Mouse (Mus musculus) lung, embryonic 16.5 days (tissue): ENCODE measurements at regions not wholly inside any gene's neighbourhood (a gene's known extent, or its start where the extent isn't known, plus 50 kb on each side); places are given as distances from the start of the nearest gene placed in this dataset.

Source experiments
- ATAC-seq: fragments of 200-750 bp; cut with Nextera tagmentation; 2 replicates; pipeline ENCODE4 v1.8.0; 2017; ENCODE audit warnings: low read depth, mild to moderate bottlenecking, moderate library complexity
- H3K27ac ChIP-seq: fragments of 300-500 bp; sonication (generic); 2 replicates; pipeline ENCODE4 v1.5.1; 2014; ENCODE audit warnings: mild to moderate bottlenecking, control low read depth, low read length
- H3K27me3 ChIP-seq: fragments of 300-500 bp; sonication (generic); 2 replicates; pipeline ENCODE4 v1.6.1; 2014; ENCODE audit warnings: low read depth, low read length, mixed read lengths; ENCODE audit not compliant: control insufficient read depth, insufficient read depth
- H3K36me3 ChIP-seq: fragments of 300-500 bp; sonication (generic); 2 replicates; pipeline ENCODE4 v1.6.1; 2014; ENCODE audit warnings: low read length; ENCODE audit not compliant: control insufficient read depth, insufficient read depth
- H3K4me1 ChIP-seq: fragments of 300-500 bp; sonication (generic); replicated peaks from 2 replicates; pipeline ENCODE4 v1.6.1; 2014; ENCODE audit warnings: low read length, mixed read lengths; ENCODE audit not compliant: control insufficient read depth, insufficient read depth
- H3K4me2 ChIP-seq: fragments of 300-500 bp; sonication (generic); 2 replicates; pipeline ENCODE4 v1.6.1; 2014; ENCODE audit warnings: low read depth, low read length, control low read depth
- H3K4me3 ChIP-seq: fragments of 300-500 bp; sonication (generic); 2 replicates; pipeline ENCODE4 v1.5.1; 2014; ENCODE audit warnings: mild to moderate bottlenecking, low read length, control low read depth
- H3K9ac ChIP-seq: fragments of 300-500 bp; sonication (generic); 2 replicates; pipeline ENCODE4 v1.6.1; 2014; ENCODE audit warnings: low read length, control low read depth
- H3K9me3 ChIP-seq: fragments of 300-500 bp; sonication (generic); 2 replicates; pipeline ENCODE4 v1.6.1; 2016; ENCODE audit warnings: low read length; ENCODE audit not compliant: control insufficient read depth
- WGBS: fragments of 180-500 bp; shearing (Covaris S2); extraction: QIAGEN DNeasy Blood & Tissue Kit; methylation state at CpG from one replicate; pipeline ENCODE4 v1.1.7; 2014; 5-methylcytosine and 5-hydroxymethylcytosine counted together

DNA sequence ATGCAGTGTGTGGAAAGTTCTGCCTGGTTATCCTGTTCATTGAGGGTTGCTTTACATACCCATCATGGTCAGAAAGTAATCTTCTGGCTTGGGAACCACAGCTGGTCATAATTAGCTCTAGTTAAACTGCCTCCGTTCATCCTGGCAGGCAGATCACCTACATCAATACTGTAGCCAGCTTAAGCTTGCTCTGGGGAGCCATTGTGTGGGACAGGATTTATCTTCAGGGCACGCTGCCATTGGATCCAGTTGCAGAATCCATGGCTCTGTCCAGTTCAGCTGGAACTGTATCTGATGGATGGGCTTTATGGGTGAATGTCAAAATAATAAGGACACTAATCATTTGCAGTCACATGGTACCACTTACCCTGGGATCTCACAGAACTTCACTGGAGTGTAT is 326.4 kb downstream of the Ppargc1a start:
- ATAC-seq, result no peak
- Histone ChIP-seq H3K36me3 (no peaks in the 10 kb centered on the region), H3K4me3 (no peak overlapping the region), H3K4me2 (no peak overlapping the region), H3K9ac (no peak overlapping the region), H3K9me3 (no peaks in the 10 kb centered on the region), H3K4me1 (no peaks in the 10 kb centered on the region), H3K27me3 (no peaks in the 10 kb centered on the region), H3K27ac (no peak overlapping the region)
- 78% methylated on average over 2 of the region's 2 CpGs for WGBS

DNA sequence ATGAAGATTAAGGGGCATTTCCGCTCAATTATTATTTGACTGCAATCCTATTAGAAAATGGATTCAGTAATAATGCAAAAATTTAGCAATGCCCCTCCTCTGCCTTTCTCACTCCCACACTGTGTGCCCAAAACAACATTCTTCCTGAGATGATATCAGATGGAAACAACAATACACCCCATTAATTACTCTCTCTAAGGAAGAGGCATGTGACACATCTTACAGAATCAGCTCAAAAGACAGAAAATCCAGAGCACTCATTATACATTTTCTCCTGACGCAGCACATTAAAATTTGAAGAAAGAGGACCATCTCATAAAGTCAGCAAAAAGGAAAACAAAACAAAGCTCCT is 333.5 kb downstream of the Ppargc1a start:
- 87% methylated on average over 2 of the region's 2 CpGs for WGBS
- no peaks in the 10 kb centered on the region for H3K4me1 ChIP-seq
- H3K4me2 ChIP-seq, result no peak overlapping the region
- H3K9ac ChIP-seq, result no peak overlapping the region
- no peak overlapping the region for H3K4me3 ChIP-seq
- H3K27ac ChIP-seq, result no peak overlapping the region
- H3K27me3 ChIP-seq, result no peaks in the 10 kb centered on the region
- H3K36me3 ChIP-seq, result no peaks in the 10 kb centered on the region
- no peak for ATAC-seq
- H3K9me3 ChIP-seq, result no peaks in the 10 kb centered on the region

DNA sequence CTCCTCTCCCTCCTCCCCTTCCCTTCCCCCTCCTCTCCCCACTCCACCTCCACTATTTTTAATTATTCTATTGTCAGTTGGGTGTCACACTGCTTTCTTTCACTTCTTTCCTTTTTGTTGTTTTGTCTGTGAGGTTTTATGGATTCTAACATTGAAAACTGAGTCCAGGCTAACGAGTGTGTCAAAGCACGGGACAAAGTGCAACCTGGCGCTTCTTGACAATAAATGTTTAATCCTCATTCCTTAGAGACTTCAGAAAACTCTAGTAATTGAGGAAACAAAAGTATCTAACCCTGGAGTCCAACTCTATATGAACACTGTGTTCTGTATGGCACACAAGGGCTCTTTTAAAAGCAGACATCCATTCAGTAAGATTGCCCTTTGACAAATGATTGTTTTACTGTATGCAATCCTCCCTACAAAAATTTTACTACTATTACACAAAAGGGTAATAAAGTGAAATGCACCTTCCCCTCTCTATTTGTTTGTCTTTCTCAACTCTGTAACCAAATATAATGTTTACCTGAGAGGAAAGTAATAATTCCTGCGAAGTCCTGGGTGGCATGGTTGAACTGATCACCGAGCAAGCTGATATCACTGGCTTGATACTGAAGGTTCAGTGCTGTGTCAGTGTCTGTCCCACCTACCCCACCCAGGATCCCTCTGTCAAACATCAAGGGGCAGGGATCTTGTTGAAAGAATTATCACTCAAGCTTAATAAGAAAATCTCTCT is 334.1 kb downstream of the Ppargc1a start:
- no peaks in the 10 kb centered on the region for H3K27me3 ChIP-seq
- no peak overlapping the region for H3K27ac ChIP-seq
- H3K4me2 ChIP-seq, result no peak overlapping the region
- H3K36me3 ChIP-seq, result no peaks in the 10 kb centered on the region
- H3K9ac ChIP-seq, result no peak overlapping the region
- no peaks in the 10 kb centered on the region for H3K9me3 ChIP-seq
- ATAC-seq, result no peak
- no peaks in the 10 kb centered on the region for H3K4me1 ChIP-seq
- WGBS, result 71% methylated on average over 5 of the region's 5 CpGs
- no peak overlapping the region for H3K4me3 ChIP-seq

- Histone ChIP-seq H3K4me2 (no peak overlapping the region), H3K4me3 (no peak overlapping the region), H3K4me1 (no peaks in the 10 kb centered on the region), H3K27ac (no peak overlapping the region), H3K27me3 (no peaks in the 10 kb centered on the region), H3K9me3 (no peaks in the 10 kb centered on the region), H3K36me3 (no peaks in the 10 kb centered on the region), H3K9ac (no peak overlapping the region)
- ATAC-seq, result no peak
- WGBS, result 93% methylated on average over 2 of the region's 2 CpGs
Measured at GRCm38 (mm10) chr5:51229806-51230205, 337.7 kb downstream of the Ppargc1a start.

DNA sequence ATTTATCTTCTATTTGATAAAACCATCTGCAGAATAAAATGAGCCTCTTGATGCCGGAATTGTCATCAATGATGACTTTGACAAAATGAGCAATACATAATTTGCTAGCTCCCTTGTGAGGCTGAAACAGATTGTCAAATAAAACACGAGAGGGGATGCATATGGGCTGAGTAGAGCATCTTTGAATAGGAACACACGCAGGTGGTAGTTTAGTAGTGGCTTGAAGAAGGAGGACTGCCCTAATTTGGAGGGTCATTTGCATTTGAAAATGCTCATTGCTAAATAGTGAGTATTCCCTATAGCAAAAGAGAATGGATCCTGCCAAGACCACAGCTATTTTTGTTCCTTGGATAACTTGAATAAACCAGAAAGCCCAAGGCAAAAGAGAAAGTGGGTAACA is 339.5 kb downstream of the Ppargc1a start:
- no peak overlapping the region for H3K4me2 ChIP-seq
- H3K27me3 ChIP-seq, result no peaks in the 10 kb centered on the region
- H3K9ac ChIP-seq, result no peak overlapping the region
- WGBS, result 76% methylated on average over 3 of the region's 3 CpGs
- no peak for ATAC-seq
- H3K27ac ChIP-seq, result no peak overlapping the region
- no peaks in the 10 kb centered on the region for H3K4me1 ChIP-seq
- no peaks in the 10 kb centered on the region for H3K36me3 ChIP-seq
- H3K9me3 ChIP-seq, result no peaks in the 10 kb centered on the region
- no peak overlapping the region for H3K4me3 ChIP-seq

- H3K9me3 ChIP-seq, result no peaks in the 10 kb centered on the region
- H3K27ac ChIP-seq, result no peak overlapping the region
- H3K4me1 ChIP-seq, result no peaks in the 10 kb centered on the region
- no peak overlapping the region for H3K9ac ChIP-seq
- no peaks in the 10 kb centered on the region; the same call in 1 of the 2 replicates for H3K27me3 ChIP-seq
- no peak overlapping the region for H3K4me3 ChIP-seq
- WGBS, result 91% methylated on average over 1 of the region's 1 CpGs
- ATAC-seq, result no peak
- H3K4me2 ChIP-seq, result no peak overlapping the region
- no peaks in the 10 kb centered on the region for H3K36me3 ChIP-seq
Measured at GRCm38 (mm10) chr5:51203266-51203665, 364.3 kb downstream of the Ppargc1a start.

- no peak overlapping the region for H3K27ac ChIP-seq
- 85% methylated on average over 4 of the region's 4 CpGs for WGBS
- H3K9ac ChIP-seq, result no peak overlapping the region
- H3K4me1 ChIP-seq, result no peaks in the 10 kb centered on the region
- no peaks in the 10 kb centered on the region; the same call in 1 of the 2 replicates for H3K27me3 ChIP-seq
- no peaks in the 10 kb centered on the region for H3K9me3 ChIP-seq
- H3K36me3 ChIP-seq, result no peaks in the 10 kb centered on the region
- H3K4me2 ChIP-seq, result no peak overlapping the region
- no peak overlapping the region for H3K4me3 ChIP-seq
- ATAC-seq, result no peak
Measured at GRCm38 (mm10) chr5:51202525-51203215, 364.9 kb downstream of the Ppargc1a start.

DNA sequence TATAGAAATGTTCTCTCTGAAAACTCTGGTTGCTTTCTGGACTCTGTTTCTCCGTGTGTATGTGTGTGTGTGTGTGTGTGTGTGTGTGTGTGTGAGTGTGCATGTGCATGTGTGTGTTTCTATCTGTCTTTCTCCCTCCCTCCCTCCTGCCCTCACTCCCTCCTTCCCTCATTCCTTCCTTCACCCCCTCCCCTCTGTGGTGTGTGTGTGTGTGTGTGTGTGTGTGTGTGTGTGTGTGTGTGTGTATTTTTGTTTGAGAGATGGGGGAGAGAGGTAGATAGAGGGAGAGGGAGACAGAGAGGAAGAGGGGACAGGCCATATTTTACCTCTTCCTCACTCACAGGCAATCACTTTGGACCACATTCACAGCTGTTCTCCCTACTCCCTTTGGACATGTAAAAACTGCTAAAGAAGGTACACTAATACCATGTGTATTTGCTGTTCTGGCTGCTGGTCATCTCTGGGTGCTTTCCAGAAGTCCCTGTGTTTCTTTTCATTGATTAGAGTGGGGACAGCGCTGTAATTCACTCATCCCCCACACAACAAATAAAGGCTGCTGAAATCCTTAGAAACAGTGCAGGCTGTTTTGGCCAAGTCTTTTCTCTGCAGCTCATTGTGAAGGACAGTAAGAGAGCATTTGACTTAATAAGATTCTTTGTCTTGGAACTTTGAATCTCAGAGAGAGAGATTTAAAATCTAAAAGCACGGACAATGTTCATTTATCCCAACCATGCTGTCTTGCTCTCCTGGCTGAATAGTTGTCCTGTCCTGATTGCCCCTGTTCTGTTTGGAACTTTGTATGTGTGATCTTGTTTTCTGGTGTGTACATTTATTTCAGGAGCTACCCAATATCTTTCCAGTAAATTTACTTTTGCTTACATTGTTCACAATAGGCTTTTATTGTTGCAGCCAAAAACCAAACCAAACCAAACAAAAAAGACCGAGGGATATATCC is 370.9 kb downstream of the Ppargc1a start:
- Histone ChIP-seq H3K36me3 (no peaks in the 10 kb centered on the region), H3K27ac (no peak overlapping the region), H3K9ac (no peak overlapping the region), H3K9me3 (no peaks in the 10 kb centered on the region), H3K4me3 (no peak overlapping the region), H3K4me2 (no peak overlapping the region), H3K27me3 (no peaks in the 10 kb centered on the region), H3K4me1 (no peaks in the 10 kb centered on the region)
- 57% methylated on average over 4 of the region's 4 CpGs for WGBS
- no peak for ATAC-seq

GRCm38 (mm10) chr5:51190661-51191060 is 376.9 kb downstream of the Ppargc1a start:
- no peak overlapping the region for H3K4me3 ChIP-seq
- no peak for ATAC-seq
- 64% methylated on average over 3 of the region's 3 CpGs for WGBS
- no peaks in the 10 kb centered on the region for H3K36me3 ChIP-seq
- H3K9ac ChIP-seq, result no peak overlapping the region
- H3K9me3 ChIP-seq, result no peaks in the 10 kb centered on the region
- no peak overlapping the region for H3K4me2 ChIP-seq
- H3K27me3 ChIP-seq, result no peaks in the 10 kb centered on the region
- no peak overlapping the region for H3K27ac ChIP-seq
- no peaks in the 10 kb centered on the region for H3K4me1 ChIP-seq
